Mouse (Mus musculus) B cell, adult 62 days (primary cell): Measurements from ENCODE around the gene Ecsit. TPM values are rescaled to one million over a fixed set of nuclear protein-coding genes. Genes with fewer than 3 reads are reported as not detected.

Experiments
- total RNA-seq: library from RNA; stranded (reverse); gene quantifications from 4 replicates; pipeline ENCODE4 v1.2.4, GENCODE M21; 2023

The Ecsit gene
- 17.8 to 24.6 TPM (median 20.1 TPM) in 4 replicates for total RNA-seq

GRCm38 (mm10) chr9:22085022-22085834 is at the start of gene Ecsit:
Gene Ecsit, minus strand, starts transcription at chr9:22085438.

DNA sequence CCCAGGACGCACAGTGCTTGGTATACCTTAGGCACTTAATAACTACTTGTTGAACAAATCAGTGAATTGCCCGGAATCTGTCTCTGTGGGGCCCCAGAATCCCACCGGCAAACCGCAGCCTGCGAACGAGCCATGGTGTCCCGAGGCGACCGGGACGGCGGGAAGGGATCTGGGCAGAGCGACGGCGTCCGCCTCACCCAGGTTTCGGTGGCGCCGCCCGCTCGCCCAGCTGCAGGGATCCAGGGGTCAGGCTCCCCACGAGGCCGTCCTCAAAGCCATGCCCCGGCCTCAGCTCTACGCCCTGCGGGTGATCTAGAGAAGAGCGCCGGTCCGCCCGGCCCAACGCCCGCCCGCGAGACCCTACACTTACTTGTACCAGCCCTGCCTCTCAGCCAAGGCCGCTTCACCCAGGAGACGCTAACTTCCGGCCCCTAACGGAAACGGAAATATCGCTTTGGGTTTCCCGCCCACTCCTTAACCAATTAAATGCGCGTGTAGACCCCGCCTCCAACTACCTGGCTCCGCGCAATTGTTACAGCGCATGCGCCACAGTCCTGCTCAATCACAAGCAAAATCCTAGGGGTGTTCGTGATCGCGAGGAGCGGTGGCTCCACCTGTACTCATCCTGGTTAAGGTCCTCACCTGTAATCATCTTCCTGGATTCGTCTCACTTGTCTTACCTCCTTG is 31.6 kb upstream of the Ecsit start, which contains the start of gene Elof1:
TSS of gene Elof1 (minus strand) at position 433 of the 687 bp plus-strand sequence.

DNA sequence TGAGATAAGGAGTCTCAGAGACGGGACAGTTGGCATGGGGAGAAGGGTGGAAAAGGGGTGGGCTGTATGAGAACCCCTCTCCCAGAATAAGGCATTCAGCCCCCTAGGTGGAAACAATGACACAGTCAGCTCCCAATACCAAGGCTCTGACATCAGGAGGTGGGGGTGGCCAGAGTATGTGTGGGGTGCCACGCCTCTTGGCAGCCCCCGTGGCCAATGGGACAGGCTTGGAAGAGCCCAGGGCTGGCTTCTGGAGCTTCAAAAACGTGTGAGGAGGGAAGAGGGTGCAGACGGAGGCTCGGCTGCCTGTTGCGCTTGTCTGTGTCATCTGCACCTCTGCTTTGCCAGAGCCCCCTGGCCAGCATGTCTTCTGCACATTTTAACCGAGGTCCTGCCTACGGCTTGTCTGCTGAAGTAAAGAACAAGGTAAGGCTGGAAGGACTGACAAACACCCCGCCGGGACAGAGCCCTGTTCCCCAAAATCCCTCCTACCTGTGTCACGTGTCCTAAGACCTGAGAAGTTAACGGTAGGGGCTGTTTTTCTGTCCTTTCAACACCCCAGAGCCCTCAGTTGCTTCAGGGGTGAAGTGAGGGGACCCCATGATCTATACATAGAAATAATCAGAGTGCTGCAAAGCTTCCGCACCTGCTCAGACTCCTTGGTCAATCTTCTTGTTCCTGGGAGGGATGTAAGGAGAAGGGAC is 13.9 kb upstream of the Ecsit start, which contains the start of gene Cnn1:
TSS of gene Cnn1 (plus strand) at position 224 of the 704 bp plus-strand sequence.

GRCm38 (mm10) chr9:22070791-22071573 is 14.3 kb downstream of the Ecsit start, which contains the start of the genes Gm49318 and Zfp653:
Gene Gm49318, minus strand, starts transcription at chr9:22071259.
Gene Zfp653, minus strand, starts transcription at chr9:22071376.

DNA sequence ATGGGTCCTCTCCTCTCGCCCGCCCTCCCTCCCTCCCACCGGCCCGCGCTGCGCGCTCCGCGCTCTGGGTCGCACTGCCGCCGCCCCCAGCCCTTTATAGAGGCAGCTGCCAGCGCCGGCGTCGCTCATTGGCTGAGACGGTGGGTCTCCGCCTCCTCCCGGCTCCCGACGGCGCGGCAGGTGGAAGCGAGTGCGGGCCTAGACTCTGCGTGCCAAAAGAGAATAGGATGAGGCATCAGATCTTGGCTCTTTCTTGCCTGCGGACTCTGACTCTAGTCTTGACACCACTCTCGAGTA is 33.3 kb downstream of the Ecsit start, which contains the start of gene Elavl3:
TSS of gene Elavl3 (minus strand) at position 66 of the 297 bp plus-strand sequence.

Other genes with a start within 250 kb of the Ecsit start
- gene Angptl8, start 249.9 kb downstream of the Ecsit start, total RNA-seq: not detected in 4 replicates
- gene Dock6, start 232.8 kb downstream of the Ecsit start, total RNA-seq: 13.1 to 17.6 TPM (median 16.5 TPM) in 4 replicates
- 3.3 to 5.5 TPM (median 3.6 TPM) in 4 replicates for gene Rab3d, start 167.2 kb downstream of the Ecsit start, total RNA-seq
- 0.89 TPM in 1 of 4 replicates, not detected in the others for gene Ccdc159, start 158.0 kb downstream of the Ecsit start, total RNA-seq
- gene Tmem205, start 157.9 kb downstream of the Ecsit start, total RNA-seq: 0.95 to 1.5 TPM in 2 of 4 replicates, not detected in the others
- gene Plppr2, start 148.4 kb downstream of the Ecsit start, total RNA-seq: 1.3 to 1.4 TPM (median 1.3 TPM) in 4 replicates
- 7.7 to 11.2 TPM (median 9.9 TPM) in 4 replicates for gene Swsap1, start 129.7 kb downstream of the Ecsit start, total RNA-seq
- not detected in 4 replicates for gene Epor, start 121.9 kb downstream of the Ecsit start, total RNA-seq
- not detected in 4 replicates for gene Rgl3, start 96.0 kb downstream of the Ecsit start, total RNA-seq
- gene Ccdc151, start 82.8 kb downstream of the Ecsit start, total RNA-seq: not detected in 4 replicates
- 64.4 to 73.1 TPM (median 72.2 TPM) in 4 replicates for gene Prkcsh, start 82.6 kb downstream of the Ecsit start, total RNA-seq
- gene Elavl3, start 33.4 kb downstream of the Ecsit start, total RNA-seq: not detected in 4 replicates
- not detected in 4 replicates for gene Gm49318, start 14.2 kb downstream of the Ecsit start, total RNA-seq
- 28.4 to 35.4 TPM (median 33.4 TPM) in 4 replicates for gene Zfp653, start 14.1 kb downstream of the Ecsit start, total RNA-seq
- not detected in 4 replicates for gene Cnn1, start 13.8 kb upstream of the Ecsit start, total RNA-seq
- 32.6 to 40.3 TPM (median 38.1 TPM) in 4 replicates for gene Elof1, start 31.7 kb upstream of the Ecsit start, total RNA-seq
- 180 to 182 TPM (median 181 TPM) in 4 replicates for gene Acp5, start 50.3 kb upstream of the Ecsit start, total RNA-seq
- gene Pigyl, start 71.4 kb upstream of the Ecsit start, total RNA-seq: 9.4 to 13.4 TPM (median 12.8 TPM) in 4 replicates
- gene Zfp872, start 102.7 kb upstream of the Ecsit start, total RNA-seq: not detected in 4 replicates
- 30.0 to 35.4 TPM (median 32.2 TPM) in 4 replicates for gene Zfp809, start 140.3 kb upstream of the Ecsit start, total RNA-seq
- 2.0 to 3.0 TPM (median 2.6 TPM) in 4 replicates for gene Zfp599, start 174.5 kb upstream of the Ecsit start, total RNA-seq
- 14.5 to 15.2 TPM (median 14.8 TPM) in 4 replicates for gene Zfp810, start 222.2 kb upstream of the Ecsit start, total RNA-seq